Comparison of ENCODE assay signal across 18 mouse cellular contexts in genomic region chr5:140569032-140569595, GRCm38 (mm10). TPM values are rescaled to one million over a fixed set of nuclear protein-coding genes. Genes with fewer than 3 reads are reported as not detected.
A peak's percentile ranks its signal among the peaks of the same experiment; 100 is the strongest.
DNase-seq lines count a peak whose midpoint lies in the region; ATAC-seq and TF ChIP-seq lines count a peak whose summit lies in the region.
"Had no signal": no experiment of that assay in that cellular context is flagged by ENCODE, and none has a peak within 500 bp of the region (broad histone marks: within the 10 kb centered on the region; RNA-seq: fewer than 3 reads in every experiment).

No protein-coding gene starts in this region.

- H3K36me3 ChIP-seq in forebrain, embryonic 12.5 days (replicated peaks) = no peaks in the 10 kb centered on the region
- H3K36me3 ChIP-seq in forebrain, embryonic 11.5 days (ENCODE audit: control insufficient read depth, insufficient read depth, low read length) = no peaks in the 10 kb centered on the region
- H3K36me3 ChIP-seq in kidney, postnatal 0 days (ENCODE audit: insufficient read depth, low read length) = no peaks in the 10 kb centered on the region
- H3K36me3 ChIP-seq in kidney, embryonic 15.5 days = no peaks in the 10 kb centered on the region
- H3K36me3 ChIP-seq: G1E; intestine, embryonic 15.5 days; limb, embryonic 12.5 days; liver, embryonic 15.5 days; lung, embryonic 15.5 days had no signal

- H3K4me3 ChIP-seq in forebrain, embryonic 12.5 days (replicated peaks) = no peak overlapping the region
- no peak overlapping the region for H3K4me3 ChIP-seq in forebrain, embryonic 11.5 days (ENCODE audit: low read depth, low read length)
- H3K4me3 ChIP-seq in kidney, postnatal 0 days (replicated peaks; ENCODE audit: low read depth, low read length) = no peak overlapping the region
- no peak overlapping the region for H3K4me3 ChIP-seq in kidney, embryonic 15.5 days (replicated peaks)
- H3K4me3 ChIP-seq: intestine, embryonic 15.5 days; layer of hippocampus, adult 2 months; limb, embryonic 12.5 days; liver, embryonic 15.5 days; lung, embryonic 15.5 days had no signal

- ATAC-seq in forebrain, embryonic 12.5 days (ENCODE audit: low FRiP score) = no peak
- no peak for ATAC-seq in forebrain, embryonic 11.5 days (replicated peaks; ENCODE audit: low FRiP score)
- no peak for ATAC-seq in kidney, postnatal 0 days (replicated peaks; ENCODE audit: low FRiP score, low read depth)
- no peak for ATAC-seq in kidney, embryonic 15.5 days (replicated peaks; ENCODE audit: low FRiP score)
- ATAC-seq: Patski had no signal

- peak; percentile 36 for TF ChIP-seq CTCF in kidney, postnatal 0 days (IDR thresholded peaks at IDR 0.05; ENCODE audit: low read depth)

- H3K9ac ChIP-seq in forebrain, embryonic 12.5 days = no peak overlapping the region
- no peak overlapping the region for H3K9ac ChIP-seq in forebrain, embryonic 11.5 days (ENCODE audit: low read length)
- no peak overlapping the region for H3K9ac ChIP-seq in kidney, postnatal 0 days (ENCODE audit: low read depth, low read length)
- no peak overlapping the region for H3K9ac ChIP-seq in kidney, embryonic 15.5 days
- H3K9ac ChIP-seq: hindbrain, embryonic 14.5 days; intestine, embryonic 15.5 days; limb, embryonic 12.5 days; liver, embryonic 15.5 days; lung, embryonic 15.5 days had no signal

- no peaks in the 10 kb centered on the region for H3K27me3 ChIP-seq in forebrain, embryonic 12.5 days
- no peaks in the 10 kb centered on the region for H3K27me3 ChIP-seq in forebrain, embryonic 11.5 days (ENCODE audit: control insufficient read depth, insufficient read depth, low read length)
- no peaks in the 10 kb centered on the region for H3K27me3 ChIP-seq in kidney, postnatal 0 days (ENCODE audit: insufficient read depth, low read length)
- no peaks in the 10 kb centered on the region for H3K27me3 ChIP-seq in kidney, embryonic 15.5 days
- H3K27me3 ChIP-seq: intestine, embryonic 15.5 days; limb, embryonic 12.5 days; liver, embryonic 15.5 days; lung, embryonic 15.5 days; Patski had no signal

- H3K27ac ChIP-seq in forebrain, embryonic 12.5 days = 0 out of 2 replicates have a peak overlapping the region, but pooled peaks have one; percentile 8
- H3K27ac ChIP-seq in forebrain, embryonic 11.5 days (ENCODE audit: low read depth, low read length) = no peak overlapping the region
- no peak overlapping the region for H3K27ac ChIP-seq in kidney, postnatal 0 days
- H3K27ac ChIP-seq in kidney, embryonic 15.5 days = no peak overlapping the region
- H3K27ac ChIP-seq: hindbrain, embryonic 14.5 days; intestine, embryonic 15.5 days; layer of hippocampus, adult 2 months had no signal

- no peak overlapping the region for H3K4me2 ChIP-seq in forebrain, embryonic 12.5 days
- no peak overlapping the region for H3K4me2 ChIP-seq in forebrain, embryonic 11.5 days (ENCODE audit: low read depth, low read length, severe bottlenecking)
- H3K4me2 ChIP-seq in kidney, postnatal 0 days (ENCODE audit: low read length) = no peak overlapping the region
- no peak overlapping the region for H3K4me2 ChIP-seq in kidney, embryonic 15.5 days
- H3K4me2 ChIP-seq: hindbrain, embryonic 14.5 days; limb, embryonic 12.5 days had no signal

- 80% methylated on average over 16 of the region's 16 CpGs for WGBS in forebrain, embryonic 12.5 days
- 86% methylated on average over 16 of the region's 16 CpGs for WGBS in forebrain, embryonic 11.5 days
- 84% methylated on average over 16 of the region's 16 CpGs for WGBS in kidney, postnatal 0 days
- WGBS in kidney, embryonic 15.5 days = 80% methylated on average over 16 of the region's 16 CpGs

- no peaks in the 10 kb centered on the region for H3K9me3 ChIP-seq in forebrain, embryonic 12.5 days
- H3K9me3 ChIP-seq in forebrain, embryonic 11.5 days (ENCODE audit: control insufficient read depth, low read length) = no peaks in the 10 kb centered on the region
- H3K9me3 ChIP-seq in kidney, postnatal 0 days (replicated peaks; ENCODE audit: low read length) = no peaks in the 10 kb centered on the region
- H3K9me3 ChIP-seq in kidney, embryonic 15.5 days (replicated peaks) = no peaks in the 10 kb centered on the region
- H3K9me3 ChIP-seq: G1E; intestine, embryonic 15.5 days; limb, embryonic 12.5 days; liver, embryonic 15.5 days; lung, embryonic 15.5 days; megakaryocyte, embryonic 14.5 days had no signal

- H3K4me1 ChIP-seq in forebrain, embryonic 12.5 days = peaks cover 39% of the 10 kb centered on the region
- peaks cover 10% of the 10 kb centered on the region for H3K4me1 ChIP-seq in forebrain, embryonic 11.5 days (replicated peaks; ENCODE audit: control insufficient read depth, insufficient read depth, low read length)
- H3K4me1 ChIP-seq in kidney, postnatal 0 days (replicated peaks; ENCODE audit: insufficient read depth, low read length) = peaks cover 6% of the 10 kb centered on the region; the same call in 1 of the 2 replicates
- peaks cover 58% of the 10 kb centered on the region for H3K4me1 ChIP-seq in kidney, embryonic 15.5 days

- DNase-seq in forebrain, embryonic 11.5 days (ENCODE audit: low spot score) = no peak
- DNase-seq in kidney, postnatal 0 days (ENCODE audit: low spot score) = no peak
- peak; percentile 34 for DNase-seq in retina, postnatal 1 day
- DNase-seq in retina, embryonic 14.5 days (ENCODE audit: low spot score) = no peak
- no peak for DNase-seq in frontal cortex, postnatal 10 days (ENCODE audit: low spot score in 2 of 2)

RNA-seq across cellular contexts. Expression of gene Grifin, which starts 4.2 kb away (rescaled TPM):
- not detected in 2 replicates for polyA plus RNA-seq in forebrain, embryonic 12.5 days (2016; fragmentation: Nextera tagmentation; extraction: Ambion mirVana)
- polyA plus RNA-seq in forebrain, embryonic 11.5 days (2014; fragmentation: Nextera tagmentation; extraction: Ambion mirVana) = not detected in 2 replicates
- polyA plus RNA-seq in kidney, postnatal 0 days (2015; fragmentation: Nextera tagmentation; extraction: Ambion mirVana) = not detected in 2 replicates
- polyA plus RNA-seq in kidney, embryonic 15.5 days (2015; fragmentation: Nextera tagmentation; extraction: Ambion mirVana) = 0.45 TPM in 1 of 2 replicates, not detected in the other
- polyA plus RNA-seq: G1E; heart, embryonic 14.5 days; hindbrain, embryonic 14.5 days; lung, embryonic 15.5 days; neural tube, embryonic 11.5 days had no signal

RNA-seq across cellular contexts. Expression of gene Lfng, which starts 38.0 kb away (rescaled TPM):
- polyA plus RNA-seq in forebrain, embryonic 12.5 days (2016; fragmentation: Nextera tagmentation; extraction: Ambion mirVana) = 30.9 and 32.8 TPM in 2 replicates
- 41.8 and 45.4 TPM in 2 replicates for polyA plus RNA-seq in forebrain, embryonic 11.5 days (2014; fragmentation: Nextera tagmentation; extraction: Ambion mirVana)
- 28.8 and 33.4 TPM in 2 replicates for polyA plus RNA-seq in kidney, postnatal 0 days (2015; fragmentation: Nextera tagmentation; extraction: Ambion mirVana)
- 32.3 and 34.5 TPM in 2 replicates for polyA plus RNA-seq in kidney, embryonic 15.5 days (2015; fragmentation: Nextera tagmentation; extraction: Ambion mirVana)
